Mouse (Mus musculus): ENCODE measurements around the gene Mex3d.

Gene Mex3d

GRCm38 (mm10) chr10:80331636-80332524 is 55.6 kb downstream of the Mex3d start:
- in situ Hi-C loops (cut with MboI; ENCODE audit: low sequenced_read_pairs), result no loop called here

- in situ Hi-C loops (cut with MboI; ENCODE audit: low sequenced_read_pairs), result no loop called here
Measured at GRCm38 (mm10) chr10:80330888-80331287, 56.6 kb downstream of the Mex3d start.
